Mouse (Mus musculus): ENCODE data around the gene Paqr7. TPM values are rescaled to one million over a fixed set of nuclear protein-coding genes. Genes with fewer than 3 reads are reported as not detected.

Paqr7 gene
- total and polyA plus RNA-seq, 3 experiments: 0.19 to 2.4 TPM; not detected in 1

GRCm38 (mm10) chr4:134551494-134552316, 55.2 kb downstream of the Paqr7 start, which contains the start of gene Selenon:
Gene Selenon, minus strand, starts transcription at chr4:134552166.
- Histone ChIP-seq H3K79me2 (ENCODE audit: control insufficient read depth, insufficient read depth, low read length, poor library complexity) (0 out of 2 replicates have a peak, but pooled peaks cover 1% of the 10 kb centered on the region), H3K27me3 (ENCODE audit: control insufficient read depth in 1 of 2, insufficient read depth in 2 of 2, low read length in 2 of 2) (no peaks in the 10 kb centered on the region), H3K4me3 (ENCODE audit: control insufficient read depth in 1 of 2, insufficient read depth in 1 of 2, low read depth in 2 of 2, low read length in 2 of 2) (peak within 1 kb of the TSS; percentile 56 to 67), H3K9me3 (replicated peaks; ENCODE audit: insufficient read depth, low read length) (no peaks in the 10 kb centered on the region), H3K9ac (ENCODE audit: control insufficient read depth, low read depth, low read length, poor library complexity, severe bottlenecking) (peak within 1 kb of the TSS; percentile 87), H3K4me1 (ENCODE audit: control insufficient read depth in 1 of 2, insufficient read depth in 2 of 2, low read length in 2 of 2) (peaks cover 0 to 15% of the 10 kb centered on the region in 2 experiments; a peak in 1 of 4 replicates), H3K27ac (ENCODE audit: control insufficient read depth, low read depth, low read length) (no peak within 1 kb of the TSS), H3K36me3 (ENCODE audit: control insufficient read depth in 1 of 2, insufficient read depth in 2 of 2, low read length in 2 of 2) (peaks cover 0 to 3% of the 10 kb centered on the region in 2 experiments; a peak in 1 of 4 replicates)
- TF ChIP-seq KAT2A (conservative IDR thresholded peaks at IDR 0.05; ENCODE audit: low read depth, low read length) (no peak), POLR2A (IDR thresholded peaks at IDR 0.05; ENCODE audit: control insufficient read depth in 1 of 2, insufficient read depth in 1 of 2, low read depth in 1 of 2, low read length in 2 of 2, poor library complexity in 1 of 2) (peak in 1 of 2 experiments; percentile 34; a peak in 1 of 4 replicates), SMC3 (IDR thresholded peaks at IDR 0.05; ENCODE audit: low read depth, low read length) (no peak), TAL1 (IDR thresholded peaks at IDR 0.05; ENCODE audit: low read length) (no peak), MAZ (IDR thresholded peaks at IDR 0.05; ENCODE audit: low read depth, low read length) (peak; percentile 37; the same call in 1 of the 2 replicates), USF2 (IDR thresholded peaks at IDR 0.05; ENCODE audit: borderline replicate concordance in 1 of 2, insufficient read depth in 1 of 2, low read depth in 1 of 2, low read length in 2 of 2) (no peak), NRF1 (IDR thresholded peaks at IDR 0.05; ENCODE audit: insufficient read depth, low read depth, low read length, poor library complexity, severe bottlenecking) (0 out of 2 replicates have a peak, but pooled peaks have one; percentile 21), UBTF (IDR thresholded peaks at IDR 0.05; ENCODE audit: borderline replicate concordance, insufficient read depth, low read depth, low read length) (0 out of 2 replicates have a peak, but pooled peaks have one; percentile 55), ZNF384 (IDR thresholded peaks at IDR 0.05; ENCODE audit: low read depth, low read length) (no peak)
- peak; percentile 42 for DNase-seq (ENCODE audit: low read depth, low spot score)

DNA sequence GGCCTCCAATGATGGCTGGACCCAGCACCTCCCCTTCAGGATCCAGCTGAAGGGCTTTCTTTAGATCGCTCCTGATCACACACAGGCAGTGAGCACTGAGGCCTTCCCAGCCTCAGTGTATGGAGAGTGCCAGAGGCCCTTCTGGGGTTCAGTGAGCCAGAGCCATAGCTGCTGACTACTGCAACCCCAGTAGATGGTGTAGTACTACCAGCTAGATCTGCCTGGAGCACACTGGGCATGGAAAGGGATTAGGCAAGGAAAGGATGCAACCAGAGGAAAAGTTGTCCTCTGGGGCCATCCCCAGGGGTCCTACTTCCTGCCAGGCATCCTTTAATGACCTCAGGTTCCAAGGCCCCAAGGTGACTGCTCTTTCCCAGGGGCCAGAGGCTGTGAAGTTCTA, 57.1 kb downstream of the Paqr7 start:
- no peak for DNase-seq (ENCODE audit: low read depth, low spot score)
- Histone ChIP-seq H3K4me3 (ENCODE audit: control insufficient read depth in 1 of 2, insufficient read depth in 1 of 2, low read depth in 2 of 2, low read length in 2 of 2) (no peak overlapping the region), H3K27me3 (ENCODE audit: control insufficient read depth in 1 of 2, insufficient read depth in 2 of 2, low read length in 2 of 2) (no peaks in the 10 kb centered on the region)

More for the DNA sequence above, 57.1 kb downstream of the Paqr7 start:
- TF ChIP-seq RAD21 (IDR thresholded peaks at IDR 0.05; ENCODE audit: low read depth, low read length) (no peak), ZMIZ1 (IDR thresholded peaks at IDR 0.05; ENCODE audit: low read depth, low read length) (no peak), CTCF (IDR thresholded peaks at IDR 0.05 in 2 of 3, conservative IDR thresholded peaks at IDR 0.05 in 1 of 3; ENCODE audit: control insufficient read depth in 1 of 3, insufficient read depth in 1 of 3, low read depth in 2 of 3, low read length in 3 of 3, poor library complexity in 1 of 3, severe bottlenecking in 1 of 3) (no peak)
- Histone ChIP-seq H3K4me1 (ENCODE audit: control insufficient read depth in 1 of 2, insufficient read depth in 2 of 2, low read length in 2 of 2) (peaks cover 2 to 17% of the 10 kb centered on the region in 2 experiments), H3K36me3 (ENCODE audit: control insufficient read depth in 1 of 2, insufficient read depth in 2 of 2, low read length in 2 of 2) (peaks cover 0 to 7% of the 10 kb centered on the region in 2 experiments; a peak in 1 of 4 replicates), H3K27ac (ENCODE audit: control insufficient read depth, low read depth, low read length) (no peak overlapping the region), H3K79me2 (ENCODE audit: control insufficient read depth, insufficient read depth, low read length, poor library complexity) (0 out of 2 replicates have a peak, but pooled peaks cover 1% of the 10 kb centered on the region), H3K9me3 (replicated peaks; ENCODE audit: insufficient read depth, low read length) (no peaks in the 10 kb centered on the region), H3K9ac (ENCODE audit: control insufficient read depth, low read depth, low read length, poor library complexity, severe bottlenecking) (no peak overlapping the region)

Data from MEL (cell line).